In the genomic region with DNA sequence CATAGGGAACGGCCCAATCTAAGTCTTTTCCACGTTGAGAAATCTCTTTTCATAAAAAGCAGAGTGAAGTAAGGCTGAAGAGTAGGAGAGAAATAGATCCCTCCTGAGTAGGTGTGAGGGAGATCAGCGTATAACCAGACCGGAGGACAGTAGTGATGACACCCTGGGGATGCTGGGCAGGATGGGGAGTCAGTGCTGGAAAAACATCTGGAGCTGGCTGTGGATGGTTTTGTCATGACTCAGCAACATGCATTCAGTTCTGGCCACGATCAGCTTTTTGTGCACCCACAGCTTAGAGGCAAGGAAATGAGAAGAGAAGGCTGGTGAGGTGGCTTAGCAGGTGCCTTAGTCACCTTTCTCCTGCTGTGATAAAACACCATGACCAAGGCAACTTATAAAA, we compare ENCODE assay signal across 20 mouse cellular contexts. TPM values are rescaled to one million over a fixed set of nuclear protein-coding genes. Genes with fewer than 3 reads are reported as not detected.
A peak's percentile ranks its signal among the peaks of the same experiment; 100 is the strongest.
DNase-seq lines count a peak whose midpoint lies in the region; ATAC-seq and TF ChIP-seq lines count a peak whose summit lies in the region.
"Had no signal": no experiment of that assay in that cellular context is flagged by ENCODE, and none has a peak within 500 bp of the region (broad histone marks: within the 10 kb centered on the region; RNA-seq: fewer than 3 reads in every experiment).

No protein-coding gene starts in this region.

- no peak overlapping the region for H3K27ac ChIP-seq in liver, embryonic 12.5 days
- H3K27ac ChIP-seq in liver, embryonic 11.5 days (ENCODE audit: low read depth, low read length): no peak overlapping the region
- peak overlapping the region; percentile 36 for H3K27ac ChIP-seq in MEL (ENCODE audit: control insufficient read depth, low read depth, low read length)
- H3K27ac ChIP-seq in limb, embryonic 14.5 days (replicated peaks; ENCODE audit: low read depth, low read length): 0 out of 2 replicates have a peak overlapping the region, but pooled peaks have one; percentile 48
- no peak overlapping the region for H3K27ac ChIP-seq in hindbrain, embryonic 16.5 days (ENCODE audit: low read depth, low read length)
- H3K27ac ChIP-seq: heart, embryonic 13.5 days; midbrain, embryonic 10.5 days; neural tube, embryonic 12.5 days; stomach, postnatal 0 days had no signal

- WGBS in liver, embryonic 12.5 days (ENCODE audit: insufficient replicate concordance): 75% methylated on average over 5 of the region's 5 CpGs
- 77% methylated on average over 5 of the region's 5 CpGs for WGBS in liver, embryonic 11.5 days
- 49% methylated on average over 5 of the region's 5 CpGs for WGBS in limb, embryonic 14.5 days
- 71% methylated on average over 5 of the region's 5 CpGs for WGBS in hindbrain, embryonic 16.5 days

- no peak for TF ChIP-seq CTCF in MEL (IDR thresholded peaks at IDR 0.05 in 2 of 3, conservative IDR thresholded peaks at IDR 0.05 in 1 of 3; ENCODE audit: control insufficient read depth in 1 of 3, insufficient read depth in 1 of 3, low read depth in 2 of 3, low read length in 3 of 3, poor library complexity in 1 of 3, severe bottlenecking in 1 of 3)

- no peak for DNase-seq in liver, embryonic 11.5 days (ENCODE audit: low spot score)
- no peak for DNase-seq in MEL (ENCODE audit: low read depth, low spot score)
- peak; percentile 66 for DNase-seq in limb, embryonic 14.5 days (ENCODE audit: low spot score)
- DNase-seq in layer of hippocampus, adult 9-11 months: no peak
- no peak for DNase-seq in frontal cortex, postnatal 25 days (ENCODE audit: low spot score in 2 of 2)
- DNase-seq: adrenal gland, adult 2 months; cerebellum, postnatal 25 days; heart, postnatal 4 days; kidney, adult 8-10 months; kidney, postnatal 25 days; lung, adult 2 months; lung, postnatal 36 days; right cerebral cortex, postnatal 25 days had no signal

- no peak overlapping the region for H3K9ac ChIP-seq in liver, embryonic 12.5 days
- no peak overlapping the region for H3K9ac ChIP-seq in liver, embryonic 11.5 days (ENCODE audit: low read depth, low read length)
- H3K9ac ChIP-seq in MEL (ENCODE audit: control insufficient read depth, low read depth, low read length, poor library complexity, severe bottlenecking): peak overlapping the region; percentile 46
- H3K9ac ChIP-seq in limb, embryonic 14.5 days (ENCODE audit: low read depth, low read length, severe bottlenecking): no peak overlapping the region
- no peak overlapping the region for H3K9ac ChIP-seq in hindbrain, embryonic 16.5 days (ENCODE audit: low read depth, low read length)
- H3K9ac ChIP-seq: heart, embryonic 13.5 days; neural tube, embryonic 12.5 days had no signal

- H3K9me3 ChIP-seq in liver, embryonic 12.5 days (replicated peaks): no peaks in the 10 kb centered on the region
- H3K9me3 ChIP-seq in liver, embryonic 11.5 days (ENCODE audit: control insufficient read depth, low read length): no peaks in the 10 kb centered on the region
- H3K9me3 ChIP-seq in MEL (replicated peaks; ENCODE audit: insufficient read depth, low read length): no peaks in the 10 kb centered on the region
- no peaks in the 10 kb centered on the region for H3K9me3 ChIP-seq in limb, embryonic 14.5 days (ENCODE audit: control insufficient read depth, low read length)
- H3K9me3 ChIP-seq in hindbrain, embryonic 16.5 days (ENCODE audit: control insufficient read depth, low read length): no peaks in the 10 kb centered on the region; the same call in 1 of the 2 replicates
- H3K9me3 ChIP-seq: midbrain, embryonic 10.5 days; neural tube, embryonic 12.5 days had no signal

- H3K4me1 ChIP-seq in liver, embryonic 12.5 days: peaks cover 40% of the 10 kb centered on the region
- H3K4me1 ChIP-seq in liver, embryonic 11.5 days (replicated peaks; ENCODE audit: control insufficient read depth, insufficient read depth, low read length): peaks cover 6% of the 10 kb centered on the region
- peaks cover 21 to 24% of the 10 kb centered on the region in 2 experiments for H3K4me1 ChIP-seq in MEL (ENCODE audit: control insufficient read depth in 1 of 2, insufficient read depth in 2 of 2, low read length in 2 of 2)
- H3K4me1 ChIP-seq in limb, embryonic 14.5 days (ENCODE audit: control insufficient read depth, insufficient read depth, low read length): peaks cover 9% of the 10 kb centered on the region
- H3K4me1 ChIP-seq in hindbrain, embryonic 16.5 days (ENCODE audit: control insufficient read depth, insufficient read depth, low read depth, low read length): peaks cover 5% of the 10 kb centered on the region; the same call in 1 of the 2 replicates

- TF ChIP-seq EP300 in MEL (IDR thresholded peaks at IDR 0.05; ENCODE audit: low read depth in 1 of 2, low read length in 2 of 2): no peak

- peak overlapping the region; percentile 22 for H3K4me2 ChIP-seq in liver, embryonic 12.5 days
- H3K4me2 ChIP-seq in liver, embryonic 11.5 days: no peak overlapping the region
- H3K4me2 ChIP-seq in limb, embryonic 14.5 days (replicated peaks; ENCODE audit: low read depth, low read length, severe bottlenecking): no peak overlapping the region
- H3K4me2 ChIP-seq in hindbrain, embryonic 16.5 days (ENCODE audit: low read length): no peak overlapping the region
- H3K4me2 ChIP-seq: heart, embryonic 13.5 days; neural tube, embryonic 12.5 days had no signal

- TF ChIP-seq POLR2A in MEL (IDR thresholded peaks at IDR 0.05; ENCODE audit: control insufficient read depth in 1 of 2, insufficient read depth in 1 of 2, low read depth in 1 of 2, low read length in 2 of 2, poor library complexity in 1 of 2): no peak
- no peak for TF ChIP-seq POLR2A in limb, embryonic 14.5 days (IDR thresholded peaks at IDR 0.05; ENCODE audit: borderline replicate concordance, extremely low read depth, insufficient read depth, insufficient read length)

- no peaks in the 10 kb centered on the region for H3K79me2 ChIP-seq in MEL (ENCODE audit: control insufficient read depth, insufficient read depth, low read length, poor library complexity)

- no peaks in the 10 kb centered on the region for H3K27me3 ChIP-seq in liver, embryonic 12.5 days (replicated peaks)
- H3K27me3 ChIP-seq in liver, embryonic 11.5 days (replicated peaks; ENCODE audit: control insufficient read depth, insufficient read depth, low read length): no peaks in the 10 kb centered on the region
- H3K27me3 ChIP-seq in MEL (ENCODE audit: control insufficient read depth in 1 of 2, insufficient read depth in 2 of 2, low read length in 2 of 2): no peaks in the 10 kb centered on the region
- H3K27me3 ChIP-seq in limb, embryonic 14.5 days (ENCODE audit: control insufficient read depth, insufficient read depth, low read length): no peaks in the 10 kb centered on the region
- no peaks in the 10 kb centered on the region for H3K27me3 ChIP-seq in hindbrain, embryonic 16.5 days (replicated peaks; ENCODE audit: control insufficient read depth, insufficient read depth, low read length)
- H3K27me3 ChIP-seq: heart, embryonic 13.5 days; neural tube, embryonic 12.5 days had no signal

- no peak for ATAC-seq in liver, embryonic 12.5 days
- no peak for ATAC-seq in liver, embryonic 11.5 days (replicated peaks; ENCODE audit: low FRiP score)
- ATAC-seq in limb, embryonic 14.5 days (ENCODE audit: low FRiP score, low read depth): peak; percentile 82
- ATAC-seq in hindbrain, embryonic 16.5 days: no peak
- ATAC-seq: forebrain, embryonic 14.5 days had no signal

- no peaks in the 10 kb centered on the region for H3K36me3 ChIP-seq in liver, embryonic 12.5 days
- H3K36me3 ChIP-seq in liver, embryonic 11.5 days (ENCODE audit: control insufficient read depth, insufficient read depth, low read length): no peaks in the 10 kb centered on the region
- peaks cover 0 to 23% of the 10 kb centered on the region in 2 experiments; a peak in 2 of 4 replicates for H3K36me3 ChIP-seq in MEL (ENCODE audit: control insufficient read depth in 1 of 2, insufficient read depth in 2 of 2, low read length in 2 of 2)
- H3K36me3 ChIP-seq in limb, embryonic 14.5 days (ENCODE audit: control insufficient read depth, insufficient read depth, low read length): no peaks in the 10 kb centered on the region
- no peaks in the 10 kb centered on the region for H3K36me3 ChIP-seq in hindbrain, embryonic 16.5 days (ENCODE audit: control insufficient read depth, insufficient read depth, low read length)
- H3K36me3 ChIP-seq: heart, embryonic 13.5 days; midbrain, embryonic 10.5 days; neural tube, embryonic 12.5 days had no signal

- TF ChIP-seq RAD21 in MEL (IDR thresholded peaks at IDR 0.05; ENCODE audit: low read depth, low read length): no peak

- H3K4me3 ChIP-seq in liver, embryonic 12.5 days: no peak overlapping the region
- no peak overlapping the region for H3K4me3 ChIP-seq in liver, embryonic 11.5 days (ENCODE audit: low read depth, low read length)
- H3K4me3 ChIP-seq in MEL (ENCODE audit: control insufficient read depth in 1 of 2, insufficient read depth in 1 of 2, low read depth in 2 of 2, low read length in 2 of 2): peak overlapping the region; percentile 21 to 24
- H3K4me3 ChIP-seq in limb, embryonic 14.5 days (replicated peaks; ENCODE audit: low read length): no peak overlapping the region
- no peak overlapping the region for H3K4me3 ChIP-seq in hindbrain, embryonic 16.5 days (ENCODE audit: low read length)
- H3K4me3 ChIP-seq: heart, embryonic 13.5 days; midbrain, embryonic 10.5 days; neural tube, embryonic 12.5 days had no signal

TF ChIP-seq in MEL, 35 proteins besides CTCF, POLR2A, EP300 and RAD21:
- no peak for TF ChIP-seq TCF12 (IDR thresholded peaks at IDR 0.05; ENCODE audit: low read depth, low read length)
- TF ChIP-seq MAFK (IDR thresholded peaks at IDR 0.05; ENCODE audit: borderline replicate concordance, low read depth, low read length): peak; percentile 84

RNA-seq across cellular contexts. Expression of a gene that starts 19.0 kb away (rescaled TPM):
- polyA plus RNA-seq in liver, embryonic 12.5 days (2016; fragmentation: Nextera tagmentation; extraction: Ambion mirVana): 0.19 TPM in 1 of 2 replicates, not detected in the other
- 0.15 TPM in 1 of 2 replicates, not detected in the other for polyA plus RNA-seq in liver, embryonic 11.5 days (2014; fragmentation: Nextera tagmentation; extraction: Ambion mirVana)
- 42.3 and 43.4 TPM in 2 replicates for total RNA-seq in MEL (2012; rRNA removed)
- 10 to 100 TPM in 1 of 2 experiments, not detected in 1; 26.8 TPM for polyA plus RNA-seq in MEL (2012; ENCODE audit: insufficient read depth in 1 of 2, insufficient read length in 2 of 2, low read depth in 1 of 2, low replicate concordance in 2 of 2, missing spikeins in 1 of 2)
- 12.2 and 13.2 TPM in 2 replicates for polyA plus RNA-seq in limb, embryonic 14.5 days (2012; rRNA removed)
- 1.9 and 2.5 TPM in 2 replicates for polyA plus RNA-seq in limb, embryonic 14.5 days (2014; fragmentation: Nextera tagmentation; extraction: Ambion mirVana)
- polyA plus RNA-seq in hindbrain, embryonic 16.5 days (2015; fragmentation: Nextera tagmentation; extraction: Ambion mirVana): 4.9 and 6.7 TPM in 2 replicates

Comparison
In these comparisons a context has a peak if more than half of its experiments do, and no peak if none do; other contexts are left out.
1. H3K27ac ChIP-seq: peak in MEL (single experiment) and limb, embryonic 14.5 days (single experiment); none in liver, embryonic 12.5 days (single experiment), liver, embryonic 11.5 days (single experiment) and hindbrain, embryonic 16.5 days (single experiment).
2. H3K4me3 ChIP-seq: peak in MEL (2 of 2); none in liver, embryonic 12.5 days (single experiment), liver, embryonic 11.5 days (single experiment), limb, embryonic 14.5 days (single experiment) and hindbrain, embryonic 16.5 days (single experiment).